Mouse (Mus musculus) intestine, embryonic 16.5 days (tissue): ENCODE measurements around the gene D17Wsu92e. TPM values are rescaled to one million over a fixed set of nuclear protein-coding genes. Genes with fewer than 3 reads are reported as not detected.

ENCODE experiments used
- ATAC-seq: fragments of 200-750 bp; cut with Nextera tagmentation; 2 replicates; pipeline ENCODE4 v1.8.0; 2017; ENCODE audit warnings: moderate TSS enrichment, moderate library complexity
- H3K27ac ChIP-seq: fragments of 300-500 bp; sonication (generic); 2 replicates; pipeline ENCODE4 v1.5.1; 2014; ENCODE audit warnings: mild to moderate bottlenecking, low read length
- H3K27me3 ChIP-seq: fragments of 300-500 bp; sonication (generic); replicated peaks from 2 replicates; pipeline ENCODE4 v1.6.1; 2014; ENCODE audit warnings: low read length, control low read depth, mixed read lengths; ENCODE audit not compliant: control insufficient read depth, insufficient read depth
- H3K36me3 ChIP-seq: fragments of 300-500 bp; sonication (generic); 2 replicates; pipeline ENCODE4 v1.6.1; 2014; ENCODE audit warnings: low read length, control low read depth; ENCODE audit not compliant: control insufficient read depth, insufficient read depth
- H3K4me1 ChIP-seq: fragments of 300-500 bp; sonication (generic); 2 replicates; pipeline ENCODE4 v1.6.1; 2014; ENCODE audit warnings: low read length, control low read depth, mixed read lengths; ENCODE audit not compliant: control insufficient read depth, insufficient read depth
- H3K4me2 ChIP-seq: fragments of 300-500 bp; sonication (generic); 2 replicates; pipeline ENCODE4 v1.6.1; 2014; ENCODE audit warnings: low read depth, low read length, control low read depth
- H3K4me3 ChIP-seq: fragments of 300-500 bp; sonication (generic); 2 replicates; pipeline ENCODE4 v1.5.1; 2014; ENCODE audit warnings: mild to moderate bottlenecking, low read length
- H3K9ac ChIP-seq: fragments of 300-500 bp; sonication (generic); 2 replicates; pipeline ENCODE4 v1.6.1; 2014; ENCODE audit warnings: low read depth, low read length
- H3K9me3 ChIP-seq: fragments of 300-500 bp; sonication (generic); 2 replicates; pipeline ENCODE4 v1.6.1; 2016; ENCODE audit warnings: low read length, control low read depth; ENCODE audit not compliant: control insufficient read depth
- WGBS: fragments of 180-500 bp; shearing (Covaris S2); extraction: QIAGEN DNeasy Blood & Tissue Kit; methylation state at CpG from one replicate; pipeline ENCODE4 v1.1.7; 2014; 5-methylcytosine and 5-hydroxymethylcytosine counted together
- polyA plus RNA-seq: library from polyadenylated mRNA; unstranded; fragments of >200 nt; fragmentation: Nextera tagmentation; extraction: Ambion mirVana; gene quantifications from 2 replicates; pipeline ENCODE4 v1.2.1, GENCODE M21; 2015

The D17Wsu92e gene
- polyA plus RNA-seq, 1 experiment from 2014 or later = 14.7 TPM

GRCm38 (mm10) chr17:27734344-27735073, 85.9 kb downstream of the D17Wsu92e start:
- H3K9me3 ChIP-seq = no peaks in the 10 kb centered on the region
- H3K4me3 ChIP-seq = no peak overlapping the region
- WGBS = 19% methylated on average over 13 of the region's 13 CpGs
- no peaks in the 10 kb centered on the region for H3K36me3 ChIP-seq
- H3K27ac ChIP-seq = peak overlapping the region; percentile 41; the same call in 1 of the 2 replicates
- H3K27me3 ChIP-seq = no peaks in the 10 kb centered on the region
- 0 out of 2 replicates have a peak overlapping the region, but pooled peaks have one; percentile 24 for H3K9ac ChIP-seq
- 0 out of 2 replicates have a peak, but pooled peaks cover 5% of the 10 kb centered on the region for H3K4me1 ChIP-seq
- ATAC-seq = peak; percentile 71
- H3K4me2 ChIP-seq = no peak overlapping the region

GRCm38 (mm10) chr17:27732694-27733093, 87.8 kb downstream of the D17Wsu92e start:
- Histone ChIP-seq H3K9ac (no peak overlapping the region), H3K36me3 (no peaks in the 10 kb centered on the region), H3K27ac (no peak overlapping the region), H3K4me1 (0 out of 2 replicates have a peak, but pooled peaks cover 5% of the 10 kb centered on the region), H3K27me3 (no peaks in the 10 kb centered on the region), H3K4me2 (no peak overlapping the region), H3K4me3 (no peak overlapping the region), H3K9me3 (no peaks in the 10 kb centered on the region)
- WGBS = 85% methylated on average over 3 of the region's 3 CpGs
- ATAC-seq = no peak

GRCm38 (mm10) chr17:27732152-27732551, 88.3 kb downstream of the D17Wsu92e start:
- H3K4me3 ChIP-seq = no peak overlapping the region
- H3K9me3 ChIP-seq = no peaks in the 10 kb centered on the region
- H3K27ac ChIP-seq = no peak overlapping the region
- H3K4me2 ChIP-seq = no peak overlapping the region
- H3K4me1 ChIP-seq = 0 out of 2 replicates have a peak, but pooled peaks cover 5% of the 10 kb centered on the region
- ATAC-seq = no peak
- H3K36me3 ChIP-seq = no peaks in the 10 kb centered on the region
- WGBS = 64% methylated on average over 5 of the region's 5 CpGs
- H3K27me3 ChIP-seq = no peaks in the 10 kb centered on the region
- H3K9ac ChIP-seq = no peak overlapping the region

GRCm38 (mm10) chr17:27728770-27729169, 91.7 kb downstream of the D17Wsu92e start, which contains the start of gene Spdef:
Spdef (minus strand) TSS chr17:27728955.
- Histone ChIP-seq H3K4me1 (peaks cover 17% of the 10 kb centered on the region; the same call in 1 of the 2 replicates), H3K4me3 (peak within 1 kb of the TSS; percentile 26)

GRCm38 (mm10) chr17:27726527-27726926, 93.9 kb downstream of the D17Wsu92e start:
- no peaks in the 10 kb centered on the region for H3K27me3 ChIP-seq
- H3K27ac ChIP-seq = no peak overlapping the region
- H3K4me2 ChIP-seq = no peak overlapping the region
- H3K9me3 ChIP-seq = no peaks in the 10 kb centered on the region
- H3K4me3 ChIP-seq = peak overlapping the region; percentile 9; the same call in 1 of the 2 replicates
- WGBS = 32% methylated on average over 7 of the region's 7 CpGs
- H3K4me1 ChIP-seq = peaks cover 17% of the 10 kb centered on the region; the same call in 1 of the 2 replicates
- no peak for ATAC-seq
- no peaks in the 10 kb centered on the region for H3K36me3 ChIP-seq
- H3K9ac ChIP-seq = no peak overlapping the region

More at GRCm38 (mm10) chr17:27728770-27729169, 91.7 kb downstream of the D17Wsu92e start, which contains the start of gene Spdef:
- Histone ChIP-seq H3K27me3 (no peaks in the 10 kb centered on the region), H3K27ac (no peak within 1 kb of the TSS), H3K9ac (peak within 1 kb of the TSS; percentile 44; the same call in 1 of the 2 replicates), H3K4me2 (no peak within 1 kb of the TSS), H3K36me3 (no peaks in the 10 kb centered on the region), H3K9me3 (no peaks in the 10 kb centered on the region)
- 60% methylated on average over 10 of the region's 10 CpGs for WGBS
- ATAC-seq = no peak

GRCm38 (mm10) chr17:27725412-27725811, 95.0 kb downstream of the D17Wsu92e start:
- H3K9me3 ChIP-seq = no peaks in the 10 kb centered on the region
- no peaks in the 10 kb centered on the region for H3K27me3 ChIP-seq
- no peak for ATAC-seq
- H3K36me3 ChIP-seq = no peaks in the 10 kb centered on the region
- 0 out of 2 replicates have a peak overlapping the region, but pooled peaks have one; percentile 0 for H3K4me2 ChIP-seq
- no peak overlapping the region for H3K27ac ChIP-seq
- H3K9ac ChIP-seq = no peak overlapping the region
- H3K4me1 ChIP-seq = peaks cover 17% of the 10 kb centered on the region; the same call in 1 of the 2 replicates
- no peak overlapping the region for H3K4me3 ChIP-seq
- WGBS = 21% methylated on average over 10 of the region's 10 CpGs

- H3K4me3 ChIP-seq = no peak overlapping the region
- no peak for ATAC-seq
- peaks cover 20% of the 10 kb centered on the region for H3K4me1 ChIP-seq
Measured at GRCm38 (mm10) chr17:27725011-27725410, 95.4 kb downstream of the D17Wsu92e start.

GRCm38 (mm10) chr17:27724327-27724726, 96.1 kb downstream of the D17Wsu92e start:
- ATAC-seq = no peak
- H3K4me2 ChIP-seq = no peak overlapping the region
- no peak overlapping the region for H3K4me3 ChIP-seq
- 37% methylated on average over 3 of the region's 3 CpGs for WGBS
- H3K36me3 ChIP-seq = no peaks in the 10 kb centered on the region
- no peak overlapping the region for H3K9ac ChIP-seq
- H3K4me1 ChIP-seq = peaks cover 23% of the 10 kb centered on the region
- H3K27ac ChIP-seq = no peak overlapping the region
- H3K27me3 ChIP-seq = no peaks in the 10 kb centered on the region
- no peaks in the 10 kb centered on the region for H3K9me3 ChIP-seq

More at GRCm38 (mm10) chr17:27725011-27725410, 95.4 kb downstream of the D17Wsu92e start:
- no peaks in the 10 kb centered on the region for H3K9me3 ChIP-seq
- WGBS = 41% methylated on average over 10 of the region's 10 CpGs
- 0 out of 2 replicates have a peak overlapping the region, but pooled peaks have one; percentile 0 for H3K4me2 ChIP-seq
- H3K27me3 ChIP-seq = no peaks in the 10 kb centered on the region
- H3K9ac ChIP-seq = no peak overlapping the region
- H3K36me3 ChIP-seq = no peaks in the 10 kb centered on the region
- H3K27ac ChIP-seq = no peak overlapping the region

- peaks cover 37% of the 10 kb centered on the region for H3K4me1 ChIP-seq
- no peak for ATAC-seq
Measured at GRCm38 (mm10) chr17:27721125-27721664, 99.3 kb downstream of the D17Wsu92e start.

More at GRCm38 (mm10) chr17:27721125-27721664, 99.3 kb downstream of the D17Wsu92e start:
- H3K9ac ChIP-seq = no peak overlapping the region
- WGBS = 61% methylated on average over 9 of the region's 9 CpGs
- no peak overlapping the region for H3K27ac ChIP-seq
- no peaks in the 10 kb centered on the region for H3K27me3 ChIP-seq
- no peak overlapping the region for H3K4me3 ChIP-seq
- H3K36me3 ChIP-seq = no peaks in the 10 kb centered on the region
- H3K9me3 ChIP-seq = no peaks in the 10 kb centered on the region
- H3K4me2 ChIP-seq = no peak overlapping the region
